Mouse (Mus musculus) ES-CJ7 (cell line): ENCODE measurements around the gene Zdhhc5.

ENCODE experiments used
- DNase-seq: peaks from one replicate; pipeline ENCODE4 v3.0.0; 2011; ENCODE audit warnings: low read depth, low spot score

The Zdhhc5 gene

DNA sequence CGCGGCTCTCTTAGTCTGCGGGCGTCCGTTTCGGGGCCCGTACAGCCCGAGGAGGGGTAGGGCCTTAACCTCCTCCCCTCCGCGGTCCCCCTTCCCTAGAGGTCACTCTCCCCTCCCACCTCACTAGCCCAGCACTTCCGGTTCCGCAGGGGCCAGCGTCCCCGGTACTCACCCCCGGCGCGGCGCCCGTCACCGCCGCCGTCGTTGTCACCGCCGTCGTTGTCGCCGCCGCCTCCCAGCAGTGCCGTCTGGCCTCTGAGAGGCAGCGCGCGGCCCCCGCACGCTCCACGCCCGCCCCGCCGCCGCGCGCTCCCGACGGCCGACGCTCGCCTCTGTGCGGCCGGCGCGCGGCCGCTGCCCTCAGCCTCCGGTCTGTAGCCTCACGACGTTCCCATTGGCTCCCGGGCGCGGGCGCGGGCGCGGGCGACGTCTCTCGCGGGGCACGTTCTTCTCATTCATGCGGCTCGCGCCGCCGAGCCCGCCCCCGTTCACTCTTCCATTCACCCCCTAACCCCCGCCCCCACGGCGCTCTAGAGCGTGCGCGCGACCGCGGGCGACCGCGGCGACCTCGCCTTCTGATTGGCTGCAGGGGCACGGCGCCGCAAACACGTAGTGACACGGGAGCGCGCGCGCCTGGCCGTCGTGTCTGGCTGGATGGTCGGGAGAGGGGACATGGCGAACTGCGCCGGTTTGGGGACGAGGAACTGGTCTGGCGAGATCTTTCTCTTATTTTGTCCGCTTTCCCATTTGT lies at the start of gene Zdhhc5:
TSS of gene Zdhhc5 (minus strand) at position 370 of the 751 bp plus-strand sequence.
- DNase-seq: peak; percentile 98

DNA sequence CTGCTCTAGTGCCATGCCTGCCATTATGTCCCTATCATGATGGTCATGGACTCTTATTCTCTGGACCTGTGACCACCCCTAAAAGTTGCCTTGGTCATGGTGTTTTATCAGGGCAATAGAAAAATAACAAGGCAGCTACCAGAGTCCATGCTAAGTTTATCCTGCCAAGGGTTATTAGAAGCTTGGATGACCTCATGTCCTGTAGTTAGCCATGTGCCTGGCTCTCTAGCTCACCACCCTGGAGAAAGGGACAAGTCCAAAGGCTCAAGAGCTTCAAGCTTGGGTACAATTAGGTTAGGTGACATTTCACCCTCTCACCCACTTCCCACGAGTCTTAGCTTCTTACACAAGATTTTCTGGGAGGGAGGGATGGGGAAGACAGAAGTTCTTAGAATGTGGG lies 47.8 kb upstream of the Zdhhc5 start:
- DNase-seq: no peak

DNA sequence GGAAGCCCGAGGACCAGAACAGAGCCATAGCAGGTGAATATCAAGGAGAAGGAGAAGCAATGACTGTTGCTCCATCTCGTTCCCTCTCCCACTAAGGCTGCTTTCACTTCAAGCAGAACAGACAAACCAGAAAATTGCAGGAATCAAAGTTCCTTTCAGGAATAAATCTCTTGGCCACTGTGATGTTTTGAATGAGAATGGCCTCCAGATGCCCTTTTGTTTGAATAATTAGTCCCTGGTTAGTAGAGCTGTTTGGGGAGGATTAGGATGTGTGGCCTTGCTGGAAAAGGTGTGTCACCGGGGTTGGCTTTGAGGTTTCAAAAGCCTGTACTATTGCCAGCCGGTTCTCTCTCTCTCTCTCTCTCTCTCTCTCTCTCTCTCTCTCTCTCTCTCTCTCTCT lies 47.3 kb upstream of the Zdhhc5 start:
- DNase-seq: peak; percentile 71

DNA sequence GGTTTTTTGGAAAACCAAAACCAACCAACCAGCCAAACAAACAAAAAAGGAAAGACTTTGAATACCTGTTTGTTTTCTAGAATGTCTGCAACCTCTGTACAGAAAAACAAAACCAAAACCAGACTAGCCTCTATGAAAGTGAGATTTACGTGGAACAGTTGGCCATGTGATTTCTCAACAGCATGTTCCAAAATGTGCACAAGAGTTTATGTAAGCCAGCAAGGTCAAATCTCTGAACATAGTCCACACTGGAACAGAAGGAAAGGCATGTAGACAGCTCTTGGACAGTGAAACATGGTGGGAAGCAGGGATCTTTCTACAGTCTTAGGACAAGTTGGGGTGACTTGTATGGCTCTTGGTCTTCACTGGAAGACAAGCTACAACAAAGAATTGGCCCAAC lies 46.9 kb upstream of the Zdhhc5 start:
- DNase-seq: no peak

DNA sequence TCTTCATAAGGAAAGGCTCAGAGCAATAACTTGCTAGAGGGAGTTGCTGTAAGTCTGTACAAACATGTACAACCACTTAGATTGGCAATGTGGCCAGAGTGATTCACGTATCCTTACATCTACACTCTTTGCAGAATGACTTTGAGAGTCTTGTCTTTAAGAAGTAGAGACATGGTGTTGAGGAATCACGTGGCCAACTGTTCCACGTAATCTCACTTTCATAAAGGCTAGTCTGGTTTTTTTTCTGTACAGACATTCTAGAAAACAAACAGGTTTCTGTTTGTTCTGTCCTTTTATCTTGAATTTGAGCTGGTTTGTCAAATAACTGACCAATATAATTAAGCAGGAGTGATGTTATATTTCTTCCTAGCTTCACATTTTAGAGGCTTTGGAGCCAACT lies 46.3 kb upstream of the Zdhhc5 start:
- DNase-seq: no peak

DNA sequence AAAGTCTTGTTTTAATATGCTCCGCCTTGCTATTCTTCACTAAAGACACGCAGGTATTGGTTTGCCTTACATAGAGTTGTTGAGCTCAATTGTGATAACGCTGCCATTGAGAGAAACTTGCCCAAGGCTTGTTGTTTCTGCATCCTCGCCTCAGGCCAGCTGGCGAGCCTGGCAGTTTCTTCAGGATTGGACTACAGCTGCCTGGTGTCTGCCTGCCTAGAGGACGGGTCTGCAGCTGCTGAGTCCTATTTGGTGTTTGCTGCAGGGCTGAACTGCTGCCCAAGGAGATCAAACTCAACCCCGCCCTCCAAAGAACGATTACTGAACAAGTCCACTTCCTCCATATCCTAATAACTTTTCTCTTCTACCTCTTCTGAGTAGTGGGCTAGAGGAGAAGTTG lies 45.8 kb upstream of the Zdhhc5 start:
- no peak for DNase-seq

DNA sequence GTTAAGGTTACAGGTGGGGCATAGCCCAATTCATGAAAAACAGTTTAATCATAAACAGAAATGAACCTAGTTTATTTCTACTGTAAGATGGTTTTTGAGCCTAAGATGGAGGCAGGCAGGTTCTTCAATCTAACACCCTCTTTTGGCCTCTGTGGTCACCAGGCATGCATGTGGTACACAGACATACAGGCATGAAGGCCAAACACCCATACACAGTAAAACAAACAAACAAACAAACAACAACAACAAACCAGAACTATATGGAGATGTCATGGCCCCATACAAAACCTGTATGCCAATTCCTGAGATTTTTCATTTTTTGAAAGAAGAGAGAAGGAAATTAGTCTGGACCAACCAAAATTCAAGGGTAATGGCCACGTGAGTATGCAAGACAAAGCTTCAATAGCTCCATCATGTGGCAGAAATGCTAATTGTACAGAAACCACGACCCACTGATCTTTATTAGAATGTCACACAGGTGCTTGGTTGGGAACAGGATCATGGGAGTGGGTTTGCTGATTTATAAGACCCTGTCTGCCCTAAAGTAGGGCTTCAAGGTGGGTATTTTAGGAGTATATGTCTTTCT lies 43.7 kb upstream of the Zdhhc5 start:
- DNase-seq: peak; percentile 65

DNA sequence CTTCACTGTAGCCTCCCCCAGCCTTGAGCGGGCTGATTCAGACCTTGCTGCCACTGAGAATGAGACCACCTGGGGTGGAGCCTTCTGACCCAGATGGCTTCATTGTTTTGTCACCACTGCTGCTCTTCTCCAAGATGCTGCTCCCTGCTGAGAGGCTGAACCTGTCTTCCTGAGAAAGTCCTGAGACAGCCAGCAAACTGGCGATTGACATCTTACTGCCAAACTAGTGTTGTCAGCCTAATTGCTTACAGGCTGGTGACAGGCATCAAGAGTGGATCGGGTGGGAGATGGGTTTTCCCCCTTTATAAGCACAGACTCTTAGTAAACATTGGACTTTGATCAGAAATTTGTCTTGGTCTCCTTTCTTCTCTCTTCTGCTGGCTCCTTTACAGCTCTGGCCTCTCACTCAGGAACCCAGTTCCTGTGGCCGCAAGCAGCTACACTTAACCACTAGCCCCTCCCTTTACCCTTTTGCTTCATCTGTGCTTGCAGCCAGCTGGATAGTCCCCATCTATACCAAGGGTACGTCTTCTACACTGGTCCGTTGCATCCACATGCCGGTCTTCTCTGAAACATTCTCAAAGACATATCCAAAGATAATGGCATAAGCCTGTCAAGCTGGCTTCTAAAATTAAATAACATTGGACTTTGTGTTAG lies 42.2 kb upstream of the Zdhhc5 start:
- DNase-seq: peak; percentile 57

DNA sequence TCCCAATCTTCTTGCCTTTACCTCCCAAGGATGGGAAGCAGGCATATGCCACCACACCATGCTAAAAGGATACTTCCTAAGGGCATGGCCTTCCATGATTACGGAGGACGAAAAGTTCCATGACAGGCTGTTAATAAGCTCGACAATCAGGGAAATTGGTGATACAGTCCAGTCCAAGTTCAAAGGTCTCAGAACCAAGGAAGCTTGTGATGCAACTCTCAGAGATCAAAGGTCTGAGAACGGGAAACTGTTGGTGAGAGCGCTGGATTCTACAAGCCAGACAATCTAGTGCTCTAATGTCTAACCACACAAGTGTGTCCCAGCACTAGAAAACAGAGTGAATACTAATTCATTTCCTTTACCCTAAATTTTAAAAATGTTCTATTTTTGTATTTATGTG lies 41.3 kb upstream of the Zdhhc5 start:
- no peak for DNase-seq

DNA sequence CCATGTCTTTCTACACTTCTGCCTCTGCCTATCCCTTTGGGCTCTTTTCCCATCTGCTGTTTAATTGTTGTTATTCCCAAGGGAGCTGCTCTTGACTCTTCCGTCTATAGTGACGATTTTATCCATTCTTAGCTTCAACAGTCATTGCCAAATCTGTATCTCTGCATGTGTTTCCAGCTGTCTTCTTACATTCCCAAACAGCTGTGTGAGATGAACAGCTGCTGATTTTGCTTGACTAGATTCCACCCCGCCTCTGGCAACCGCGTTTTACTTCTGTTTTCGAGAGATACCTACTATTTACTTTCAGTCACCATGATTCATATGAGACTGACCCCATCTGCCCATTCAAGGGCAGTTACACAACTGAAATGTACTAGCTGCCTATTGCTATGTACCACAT lies 35.1 kb upstream of the Zdhhc5 start:
- no peak for DNase-seq

DNA sequence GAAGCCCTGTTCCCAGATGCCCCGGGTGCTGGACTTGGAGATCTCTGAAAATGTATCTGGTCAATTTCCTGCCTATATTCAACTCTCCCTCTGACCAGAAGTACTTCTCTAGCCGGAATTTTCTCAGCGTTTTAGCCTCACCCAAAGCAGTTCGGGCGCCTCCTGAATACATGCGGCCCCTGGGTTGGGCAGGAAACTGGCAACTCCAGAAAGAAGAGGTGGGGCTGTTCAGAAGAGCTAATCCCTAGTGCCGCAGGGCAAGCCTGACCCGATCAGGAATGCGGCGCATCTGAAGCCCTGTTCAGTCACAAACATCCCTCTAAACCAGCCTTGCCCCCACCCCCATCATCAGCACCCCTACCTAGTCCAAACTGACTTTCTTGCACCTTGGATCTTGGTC lies 29.1 kb upstream of the Zdhhc5 start:
- DNase-seq: peak; percentile 94

DNA sequence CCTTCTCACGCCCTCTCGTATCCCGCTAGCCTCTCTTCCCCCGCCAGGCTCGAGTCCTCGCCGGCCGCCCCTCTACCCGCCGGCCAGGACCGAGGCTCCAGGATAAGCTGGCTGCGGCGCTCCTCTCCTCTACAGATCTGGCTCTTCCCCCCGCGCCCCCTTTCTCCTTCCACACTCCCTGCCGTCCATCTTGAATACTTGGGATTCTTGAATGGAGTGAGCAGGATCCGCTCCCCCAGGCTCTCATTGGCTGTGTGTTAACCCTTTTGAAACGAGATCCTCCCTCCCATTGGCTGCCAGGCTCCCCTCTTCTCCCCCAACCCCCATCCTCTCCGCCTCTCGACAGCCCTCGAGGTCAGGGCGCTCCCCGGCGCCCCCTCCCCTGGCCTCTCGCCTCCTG lies 28.6 kb upstream of the Zdhhc5 start, which contains the start of gene Gm19426:
TSS of gene Gm19426 (minus strand) at position 95 of the 400 bp plus-strand sequence.
- DNase-seq: peak; percentile 98

DNA sequence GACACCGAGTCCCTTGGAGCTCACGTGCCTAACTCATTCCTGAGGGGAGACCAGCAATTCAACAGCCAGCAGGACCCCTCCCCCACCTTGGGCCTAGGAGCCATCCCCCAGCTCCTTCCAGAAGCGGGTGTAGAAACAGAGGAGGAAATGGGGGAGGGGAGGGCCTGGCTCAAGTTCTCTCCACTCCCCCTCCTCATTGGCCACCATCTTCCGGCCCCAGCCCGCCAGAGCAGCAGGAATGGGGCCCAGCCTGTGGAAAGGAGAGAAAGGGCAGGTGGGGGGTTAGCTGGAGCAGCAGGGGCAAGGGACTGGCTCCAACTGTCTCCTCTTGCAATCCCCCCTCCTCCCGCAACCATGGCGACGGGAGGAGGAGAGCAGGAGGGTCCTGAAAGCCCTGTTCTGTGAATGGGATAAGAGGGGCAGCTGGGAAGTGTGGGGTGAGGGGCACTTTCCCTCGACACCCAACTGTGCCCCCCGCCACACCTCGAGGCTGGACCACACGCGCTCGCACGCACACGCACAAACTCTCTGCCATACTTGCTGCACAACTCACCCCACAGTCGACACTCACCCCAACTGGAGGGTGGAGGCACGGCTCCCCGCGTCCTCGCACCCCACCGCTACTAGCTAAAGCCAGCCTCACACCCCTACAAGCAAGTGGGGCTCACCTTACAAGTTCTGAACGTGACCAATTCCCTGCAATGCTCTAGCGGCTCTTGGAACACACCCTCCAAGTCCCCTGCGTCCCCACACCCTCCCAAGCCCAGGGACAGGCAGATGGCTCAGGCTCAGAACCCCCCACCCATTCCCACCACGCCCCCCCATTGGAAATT lies 27.7 kb upstream of the Zdhhc5 start:
- DNase-seq: peak; percentile 99

DNA sequence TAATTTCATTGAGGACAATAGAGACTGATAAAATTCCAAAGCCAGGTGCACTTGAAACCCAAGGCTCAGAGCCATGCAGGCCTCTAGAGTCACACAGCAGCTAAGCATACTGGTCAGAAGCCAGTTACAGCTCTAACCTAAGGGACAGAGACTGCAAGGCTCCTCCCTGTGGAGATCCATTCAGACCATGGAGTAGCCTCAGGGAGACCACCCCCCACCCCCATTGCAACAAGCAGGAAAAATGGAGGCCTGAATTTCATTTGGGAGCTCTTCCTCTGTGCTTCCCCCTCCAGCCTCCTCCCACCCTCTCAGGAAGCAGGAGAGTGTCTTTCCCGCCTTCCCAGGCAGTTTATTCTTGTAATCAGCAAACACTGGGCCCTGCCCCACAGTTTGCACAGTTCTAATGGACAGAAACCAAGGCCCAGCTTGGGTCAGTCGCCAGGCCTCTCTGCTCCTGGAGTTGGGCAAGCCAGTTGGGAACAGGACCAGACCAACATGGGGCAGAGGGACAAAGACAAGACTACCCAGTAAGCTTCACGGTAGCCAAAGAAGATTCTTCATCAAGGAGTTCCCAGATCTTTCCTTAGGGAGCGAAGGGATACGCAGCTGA lies 27.0 kb upstream of the Zdhhc5 start:
- DNase-seq: peak; percentile 74

DNA sequence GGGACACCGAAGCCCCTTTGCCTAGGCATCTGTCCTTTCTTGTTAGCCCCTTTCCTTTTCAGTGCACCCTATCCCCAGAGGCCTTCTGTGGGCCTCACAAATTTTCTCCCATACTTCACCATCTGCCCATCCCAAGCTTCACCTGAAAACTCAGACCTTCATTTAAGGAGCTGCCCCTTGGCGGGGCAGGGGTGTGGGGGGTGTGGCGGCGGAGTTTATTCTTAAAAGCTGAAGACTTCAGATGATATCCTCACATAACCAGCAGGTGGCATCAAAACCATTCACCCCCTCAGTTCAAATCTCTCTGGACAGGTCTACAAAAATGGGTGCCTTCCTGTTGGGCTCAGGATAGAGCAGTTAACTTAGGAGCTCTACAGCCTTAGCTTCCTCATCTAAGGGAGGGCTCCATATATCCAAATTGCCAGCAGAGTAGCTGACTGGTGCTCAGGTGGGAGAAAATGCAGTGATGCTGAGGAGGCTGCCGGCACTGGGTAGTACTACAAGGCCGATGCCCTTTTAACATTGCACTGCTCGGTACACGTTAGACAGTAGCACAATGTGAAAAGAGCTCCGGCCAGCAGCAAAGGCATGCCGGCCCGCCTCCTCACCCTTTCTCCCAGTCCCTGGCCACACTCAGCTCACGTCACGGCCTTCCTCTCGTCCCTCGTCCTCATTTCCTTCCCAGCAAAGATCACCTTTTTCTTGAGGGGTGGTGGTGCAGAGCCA lies 25.8 kb upstream of the Zdhhc5 start:
- DNase-seq: peak; percentile 83

DNA sequence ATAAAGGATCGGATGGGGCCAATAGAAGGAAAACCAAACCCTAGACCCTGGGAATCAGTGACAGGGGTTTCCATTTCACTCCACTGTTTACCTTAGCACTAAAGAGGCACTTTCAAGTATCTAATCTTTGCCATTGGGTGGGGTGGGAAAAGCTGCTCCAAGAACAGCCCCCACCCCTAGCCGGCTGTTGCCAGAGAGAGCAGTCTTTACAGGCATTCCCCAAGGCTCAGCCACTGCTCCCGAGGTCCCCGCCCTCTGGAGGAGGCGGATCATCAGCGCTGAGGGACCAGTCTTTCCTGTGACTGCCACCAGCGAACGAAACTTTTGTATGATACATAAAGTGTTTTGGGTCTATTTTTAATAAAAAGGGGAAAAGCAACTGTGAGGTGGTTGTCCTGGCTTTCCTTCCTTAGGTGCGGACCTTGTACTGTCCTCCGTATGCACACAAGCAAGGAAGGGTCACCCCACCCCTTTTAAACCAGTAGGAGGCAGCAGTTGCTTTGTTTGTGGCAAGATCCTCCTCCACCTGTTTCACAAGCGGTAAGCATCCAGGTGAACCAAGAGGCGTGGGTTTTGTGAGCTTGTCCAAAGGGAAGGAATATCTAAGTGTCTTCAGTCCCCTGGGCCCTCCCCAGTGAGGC lies 23.4 kb upstream of the Zdhhc5 start:
- DNase-seq: peak; percentile 86

DNA sequence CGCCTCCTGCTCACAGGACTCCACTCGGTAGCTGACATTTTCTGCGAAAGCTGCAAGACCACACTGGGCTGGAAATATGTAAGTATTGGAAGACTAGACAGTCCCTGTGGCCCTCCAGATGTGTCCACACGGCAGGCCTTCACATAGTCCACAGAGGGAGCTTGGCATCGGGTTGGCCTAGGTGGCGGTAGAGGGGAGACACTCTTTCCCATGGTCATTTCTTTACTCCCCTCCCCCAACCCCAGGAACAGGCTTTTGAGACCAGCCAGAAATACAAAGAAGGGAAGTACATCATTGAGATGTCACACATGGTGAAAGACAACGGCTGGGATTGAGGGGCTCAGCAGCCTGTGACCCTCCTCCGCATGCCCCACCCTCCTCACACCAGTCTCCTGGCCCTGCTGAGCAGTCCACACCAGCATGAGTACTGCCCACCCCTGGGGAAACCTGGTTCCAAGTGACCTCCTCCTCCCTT lies 22.5 kb upstream of the Zdhhc5 start:
- DNase-seq: no peak

DNA sequence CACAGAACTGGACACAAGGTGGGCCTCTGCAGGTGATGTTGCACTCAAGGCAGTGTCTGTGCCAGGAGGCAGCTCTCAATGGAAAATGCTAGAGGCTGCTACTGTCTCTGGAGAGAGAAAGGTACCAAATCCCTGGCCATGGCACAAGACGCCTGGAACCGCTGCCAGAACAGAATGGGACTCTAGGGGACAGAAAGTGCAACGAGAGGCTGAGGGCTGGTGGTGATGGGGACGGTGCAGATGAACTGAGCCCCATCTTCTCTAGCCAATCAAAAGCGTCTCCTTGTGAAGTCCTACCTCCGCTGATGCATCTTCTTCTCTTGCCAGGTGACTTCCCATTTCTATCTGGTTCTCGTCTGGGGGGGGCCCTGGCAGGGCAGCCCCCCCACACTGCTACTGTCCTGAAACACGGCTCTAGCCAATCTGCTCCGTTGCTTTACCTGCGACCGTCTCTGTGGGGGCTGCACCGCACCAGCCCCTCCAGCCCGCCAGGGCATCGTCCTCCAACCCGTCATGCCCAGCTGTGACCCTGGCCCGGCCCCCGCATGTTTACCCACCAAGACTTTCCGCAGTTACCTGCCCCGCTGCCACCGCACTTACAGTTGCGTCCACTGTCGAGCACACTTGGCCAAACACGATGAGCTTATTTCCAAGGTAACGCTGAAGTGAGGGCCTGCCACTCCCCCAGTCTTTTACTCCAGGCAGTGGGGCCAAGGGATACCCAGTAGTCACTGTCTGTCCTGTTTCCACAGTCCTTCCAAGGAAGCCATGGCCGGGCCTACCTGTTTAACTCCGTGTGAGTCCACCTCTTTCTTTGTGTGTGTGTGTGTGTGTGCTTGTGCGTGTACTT lies 21.6 kb upstream of the Zdhhc5 start:
- no peak for DNase-seq

DNA sequence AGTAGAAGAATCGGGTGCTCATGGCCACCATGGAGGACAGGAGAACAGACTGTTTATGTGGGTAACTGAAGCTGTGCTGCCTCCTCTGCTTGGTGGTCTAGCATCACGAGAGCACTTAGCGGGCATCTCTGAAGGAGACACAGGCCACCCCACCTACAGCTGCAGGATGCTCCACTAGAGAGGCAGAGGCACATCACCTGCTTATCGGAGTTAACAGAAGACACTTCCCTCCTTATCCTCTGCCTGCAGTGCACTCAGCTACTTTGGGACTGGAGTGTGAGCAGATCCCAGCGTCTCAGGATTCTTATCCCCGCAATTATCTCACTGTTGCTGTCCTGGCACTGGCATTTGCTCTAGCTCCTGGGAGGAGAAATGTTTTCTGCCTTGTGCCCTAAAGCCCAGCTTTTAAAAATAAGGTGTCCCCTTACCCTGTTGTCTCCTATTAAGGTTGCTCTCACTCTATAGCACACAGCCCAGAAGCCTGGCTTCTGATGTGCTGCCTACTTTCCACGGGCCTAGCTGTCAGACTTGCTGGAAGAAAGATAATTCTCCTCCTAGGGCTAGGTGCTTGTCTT lies 20.5 kb upstream of the Zdhhc5 start:
- no peak for DNase-seq
